Mouse (Mus musculus): ENCODE results near the gene A830005F24Rik.

DNA sequence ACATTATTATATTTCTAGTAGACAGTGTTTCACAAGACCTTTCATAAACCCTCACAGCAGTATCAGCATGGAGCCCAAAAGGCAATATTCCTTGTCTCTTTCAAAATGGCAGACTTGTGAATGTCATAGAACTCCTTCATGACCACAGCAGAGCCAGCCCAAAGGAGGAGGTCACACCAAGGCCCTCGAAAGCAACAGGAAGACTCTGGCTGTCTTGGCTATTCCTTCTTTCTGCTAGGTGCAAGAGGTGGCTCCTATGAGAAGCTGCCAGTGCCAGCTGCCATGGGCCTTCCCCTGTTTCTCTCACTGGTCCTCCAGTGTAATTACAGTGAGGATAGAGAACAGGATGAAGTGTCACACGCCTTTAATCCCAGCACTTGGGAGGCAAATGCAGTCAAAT, 15.7 kb downstream of the A830005F24Rik start:
- TF ChIP-seq ZC3H11A (IDR thresholded peaks at IDR 0.05; ENCODE audit: low read depth, low read length) (no peak), RAD21 (IDR thresholded peaks at IDR 0.05; ENCODE audit: low read depth, low read length) (no peak), SMC3 (IDR thresholded peaks at IDR 0.05; ENCODE audit: low read depth, low read length) (no peak), HCFC1 (IDR thresholded peaks at IDR 0.05; ENCODE audit: low read depth, low read length) (no peak), MAZ (IDR thresholded peaks at IDR 0.05; ENCODE audit: low read depth, low read length) (no peak), CTCF (conservative IDR thresholded peaks at IDR 0.05 in 1 of 2, IDR thresholded peaks at IDR 0.05 in 1 of 2; ENCODE audit: low read depth in 2 of 2, low read length in 2 of 2) (no peak), MAX (IDR thresholded peaks at IDR 0.05; ENCODE audit: low read length) (no peak)
